Mouse (Mus musculus): ENCODE measurements around the gene Dnajc15. TPM values are rescaled to one million over a fixed set of nuclear protein-coding genes. Genes with fewer than 3 reads are reported as not detected.

Gene Dnajc15
- total RNA-seq, 2 experiments from 2014 or later: 70.4 to 92.7 TPM

GRCm38 (mm10) chr14:77801571-77802267, 73.2 kb downstream of the Dnajc15 start:
- DNase-seq (ENCODE audit: low spot score in 2 of 2): no peak

GRCm38 (mm10) chr14:77796506-77796905, 78.4 kb downstream of the Dnajc15 start:
- no peak for DNase-seq (ENCODE audit: low spot score in 2 of 2)

DNA sequence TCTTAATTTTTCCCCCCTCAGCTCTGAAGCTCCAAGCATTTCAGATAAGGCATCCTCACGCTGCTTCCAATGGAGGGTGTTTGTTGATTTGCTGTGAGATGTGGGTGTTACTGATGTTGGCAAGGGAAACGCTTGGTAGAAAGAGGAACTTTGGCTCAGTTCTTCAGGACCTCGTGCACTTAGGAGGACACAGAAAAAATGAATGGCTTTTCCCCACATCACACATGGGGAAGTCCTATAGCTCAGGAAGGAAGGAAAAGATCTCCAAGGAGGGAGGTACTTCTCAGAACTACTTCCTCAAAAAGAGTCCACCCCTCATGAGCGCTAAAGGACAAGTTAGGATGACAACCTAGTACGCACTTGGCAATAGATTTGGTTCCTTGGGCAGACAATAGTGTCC, 79.7 kb downstream of the Dnajc15 start:
- DNase-seq (ENCODE audit: low spot score in 2 of 2): no peak

DNA sequence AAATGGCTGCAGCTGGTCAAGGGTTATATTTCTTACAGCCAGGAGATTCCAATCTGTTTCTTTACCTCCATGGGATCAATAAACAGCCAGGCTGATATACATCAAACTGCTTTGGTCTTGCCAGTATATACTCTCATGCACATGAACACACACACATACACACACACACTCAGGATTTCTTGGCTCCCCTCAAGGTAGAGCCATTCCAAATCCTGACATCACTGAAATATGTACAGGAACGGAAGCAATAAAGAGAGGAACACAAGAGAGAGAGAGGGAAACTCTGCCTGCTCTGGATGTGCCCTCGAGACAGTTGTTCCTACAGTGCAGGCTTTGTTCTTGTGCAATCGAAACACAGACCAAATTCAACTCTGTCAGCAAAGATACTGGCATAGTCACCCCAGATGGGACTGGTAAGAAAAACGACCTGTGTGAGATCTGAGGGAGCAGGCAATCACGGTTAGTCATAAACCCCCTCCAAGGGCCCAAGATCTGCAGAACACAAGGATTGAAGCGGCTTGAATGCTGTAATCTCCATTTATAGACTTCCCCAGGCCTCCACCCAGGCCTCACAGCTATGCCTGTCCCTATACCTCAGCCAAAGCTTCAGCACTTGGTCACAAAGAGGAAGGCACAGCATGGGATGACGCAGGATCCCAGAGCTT, 80.5 kb downstream of the Dnajc15 start:
- no peak for DNase-seq (ENCODE audit: low spot score in 2 of 2)

- DNase-seq (ENCODE audit: low spot score in 2 of 2): no peak
These were observed 81.9 kb downstream of the Dnajc15 start for GRCm38 (mm10) chr14:77792998-77793397.

- no peak for DNase-seq (ENCODE audit: low spot score in 2 of 2)
These were observed 91.7 kb downstream of the Dnajc15 start for GRCm38 (mm10) chr14:77783217-77783616.

- DNase-seq (ENCODE audit: low spot score in 2 of 2): no peak
These were observed 97.6 kb downstream of the Dnajc15 start for GRCm38 (mm10) chr14:77777365-77777764.

DNA sequence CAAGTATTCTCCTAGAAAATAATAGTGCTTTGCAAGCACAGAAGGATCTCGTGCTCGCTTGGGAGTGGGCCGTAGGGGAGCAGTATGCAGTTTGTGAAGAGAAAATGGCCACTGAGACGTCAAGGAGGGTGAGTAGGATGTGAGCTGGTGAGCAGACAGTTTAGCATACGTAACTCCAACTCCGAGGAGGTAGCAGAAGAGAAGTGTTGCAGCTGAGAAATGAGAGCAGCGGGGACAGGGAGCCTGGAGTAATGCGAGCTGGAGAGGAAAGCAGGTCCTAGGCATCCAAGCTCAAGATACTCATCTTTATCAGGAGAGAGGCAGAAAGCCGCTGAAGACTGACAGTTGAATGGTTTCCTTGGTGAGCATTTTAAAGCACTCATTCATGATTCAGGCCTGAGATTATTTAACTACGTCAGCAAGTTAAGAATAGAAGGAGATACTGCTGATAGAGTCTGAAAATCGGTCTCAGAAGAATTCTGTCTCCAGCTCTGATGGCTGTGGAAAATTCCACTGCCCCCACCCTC, 98.9 kb downstream of the Dnajc15 start:
- peak; percentile 9 to 17 for DNase-seq (ENCODE audit: low spot score in 2 of 2)

GRCm38 (mm10) chr14:77773331-77773730, 101.6 kb downstream of the Dnajc15 start:
- no peak for DNase-seq (ENCODE audit: low spot score in 2 of 2)

DNA sequence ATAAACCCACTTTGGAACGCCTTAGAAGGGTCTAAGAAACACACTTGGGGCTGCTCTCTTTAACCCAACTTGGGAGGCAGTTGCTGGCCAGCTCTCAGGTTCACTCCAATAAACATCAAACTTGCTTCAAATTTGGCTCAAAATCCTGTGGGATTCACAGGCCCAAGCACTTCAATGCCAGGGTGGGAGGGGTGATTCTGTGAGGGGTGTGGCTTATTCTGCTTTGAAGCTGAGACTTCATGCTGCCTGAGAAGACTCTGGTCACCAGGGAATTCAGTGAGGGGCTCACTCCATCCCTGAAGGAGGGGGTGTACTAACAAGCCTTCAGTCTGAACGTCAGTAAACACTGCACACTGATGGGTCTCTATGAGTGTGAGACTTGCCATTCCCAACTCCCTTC, 103.3 kb downstream of the Dnajc15 start:
- DNase-seq (ENCODE audit: low spot score in 2 of 2): no peak

Other genes starting within 250 kb of the Dnajc15 start
- under 1 TPM; 0.28 to 0.60 TPM for gene Epsti1, start 29.1 kb upstream of the Dnajc15 start, total RNA-seq (2021)
- gene Fam216b, start 213.9 kb upstream of the Dnajc15 start, total RNA-seq (2021): under 1 TPM in 1 of 2 experiments, not detected in 1; 0.26 TPM